Mouse (Mus musculus) erythroblast, adult 5-6 weeks (primary cell): ENCODE data around the gene Cers5. TPM values are rescaled to one million over a fixed set of nuclear protein-coding genes. Genes with fewer than 3 reads are reported as not detected.

Experiments
- ATAC-seq: replicated peaks from 2 replicates; pipeline ENCODE4 v1.8.0; 2016; ENCODE audit warnings: moderate number of reproducible peaks, mild to moderate bottlenecking, moderate TSS enrichment, inconsistent platforms; ENCODE audit not compliant: poor library complexity, low FRiP score, severe bottlenecking
- total RNA-seq, 2 experiments: library from RNA; stranded (forward) in 1 of 2; stranded (reverse) in 1 of 2; fragments of 150-400 nt in 1 of 2; fragments of 200-764, 138-1000 nt in 1 of 2; gene quantifications; 2 replicates each; pipeline versions ENCODE4 v1.2.3 to v1.2.4; 2015 to 2017; ENCODE audit warnings: low replicate concordance in 2 of 2

Gene Cers5
- total RNA-seq, 2 experiments from 2014 or later = 5.9 to 9.2 TPM

- ATAC-seq = no peak
These were observed 19.6 kb upstream of the Cers5 start for GRCm38 (mm10) chr15:99792221-99792815.

GRCm38 (mm10) chr15:99791003-99791402 lies 18.3 kb upstream of the Cers5 start:
- no peak for ATAC-seq

GRCm38 (mm10) chr15:99790464-99790863 lies 17.8 kb upstream of the Cers5 start:
- no peak for ATAC-seq

GRCm38 (mm10) chr15:99787625-99788120 lies 15.0 kb upstream of the Cers5 start:
- no peak for ATAC-seq

GRCm38 (mm10) chr15:99778677-99779335 lies 6.1 kb upstream of the Cers5 start:
- ATAC-seq = no peak; the same call in 1 of the 2 replicates

- ATAC-seq = peak; percentile 63; the same call in 1 of the 2 replicates
These were observed 5.5 kb upstream of the Cers5 start for GRCm38 (mm10) chr15:99778148-99778547.

- no peak for ATAC-seq
These were observed 240 bp upstream of the Cers5 start for GRCm38 (mm10) chr15:99772925-99773324.

- 0 out of 2 replicates have a peak, but pooled peaks have one; percentile 33 for ATAC-seq
These were observed 306 bp downstream of the Cers5 start for GRCm38 (mm10) chr15:99772277-99772880.

GRCm38 (mm10) chr15:99771601-99772276 lies 946 bp downstream of the Cers5 start:
- ATAC-seq = no peak

- no peak for ATAC-seq
These were observed 1.6 kb downstream of the Cers5 start for GRCm38 (mm10) chr15:99771004-99771500.

GRCm38 (mm10) chr15:99768761-99769160 lies 3.9 kb downstream of the Cers5 start:
- no peak for ATAC-seq

- no peak for ATAC-seq
These were observed 5.2 kb downstream of the Cers5 start for GRCm38 (mm10) chr15:99767467-99767866.

- ATAC-seq = no peak
These were observed 18.5 kb downstream of the Cers5 start for GRCm38 (mm10) chr15:99754204-99754603.

GRCm38 (mm10) chr15:99740229-99740628 lies 32.5 kb downstream of the Cers5 start:
- no peak for ATAC-seq

- ATAC-seq = no peak
These were observed 36.0 kb downstream of the Cers5 start for GRCm38 (mm10) chr15:99736675-99737074.

- ATAC-seq = no peak
These were observed 37.1 kb downstream of the Cers5 start for GRCm38 (mm10) chr15:99735631-99736030.

- no peak for ATAC-seq
These were observed 39.5 kb downstream of the Cers5 start for GRCm38 (mm10) chr15:99733186-99733585.

GRCm38 (mm10) chr15:99731678-99732077 lies 41.0 kb downstream of the Cers5 start:
- ATAC-seq = no peak

- no peak for ATAC-seq
These were observed 41.5 kb downstream of the Cers5 start for GRCm38 (mm10) chr15:99731167-99731566.

GRCm38 (mm10) chr15:99729056-99729783 lies 43.5 kb downstream of the Cers5 start:
- no peak for ATAC-seq
